Mouse (Mus musculus): ENCODE measurements around the gene Wdr41.
A peak's percentile ranks its signal among the peaks of the same experiment; 100 is the strongest.

Gene Wdr41

GRCm38 (mm10) chr13:94976219-94977186 lies at the start of gene Wdr41:
Wdr41 (plus strand) TSS chr13:94976344.
- DNase-seq (ENCODE audit: low read depth, low spot score): peak; percentile 92

GRCm38 (mm10) chr13:94928086-94928485 lies 48.1 kb upstream of the Wdr41 start:
- no peak for DNase-seq (ENCODE audit: low read depth, low spot score)

- peak; percentile 71 for DNase-seq (ENCODE audit: low read depth, low spot score)
Observed at GRCm38 (mm10) chr13:94938418-94938817, 37.7 kb upstream of the Wdr41 start.

- DNase-seq (ENCODE audit: low read depth, low spot score): no peak
Observed at GRCm38 (mm10) chr13:94940104-94940503, 36.0 kb upstream of the Wdr41 start.

GRCm38 (mm10) chr13:94941230-94941629 lies 34.9 kb upstream of the Wdr41 start:
- peak; percentile 77 for DNase-seq (ENCODE audit: low read depth, low spot score)

GRCm38 (mm10) chr13:94955941-94956340 lies 20.2 kb upstream of the Wdr41 start:
- no peak for DNase-seq (ENCODE audit: low read depth, low spot score)

GRCm38 (mm10) chr13:94957965-94958364 lies 18.2 kb upstream of the Wdr41 start:
- peak; percentile 62 for DNase-seq (ENCODE audit: low read depth, low spot score)

- no peak for DNase-seq (ENCODE audit: low read depth, low spot score)
Observed at GRCm38 (mm10) chr13:94969992-94970553, 6.1 kb upstream of the Wdr41 start.

GRCm38 (mm10) chr13:94975828-94976218 lies 321 bp upstream of the Wdr41 start:
- DNase-seq (ENCODE audit: low read depth, low spot score): no peak

GRCm38 (mm10) chr13:94979081-94979480 lies 2.9 kb downstream of the Wdr41 start:
- DNase-seq (ENCODE audit: low read depth, low spot score): no peak

GRCm38 (mm10) chr13:94990516-94990915 lies 14.4 kb downstream of the Wdr41 start:
- no peak for DNase-seq (ENCODE audit: low read depth, low spot score)

- DNase-seq (ENCODE audit: low read depth, low spot score): no peak
Observed at GRCm38 (mm10) chr13:95007281-95007680, 31.1 kb downstream of the Wdr41 start.

- no peak for DNase-seq (ENCODE audit: low read depth, low spot score)
Observed at GRCm38 (mm10) chr13:95009261-95009660, 33.1 kb downstream of the Wdr41 start.

GRCm38 (mm10) chr13:95011546-95012257 lies 35.6 kb downstream of the Wdr41 start:
- no peak for DNase-seq (ENCODE audit: low read depth, low spot score)

- no peak for DNase-seq (ENCODE audit: low read depth, low spot score)
Observed at GRCm38 (mm10) chr13:95017278-95017677, 41.1 kb downstream of the Wdr41 start.

- peak; percentile 87 for DNase-seq (ENCODE audit: low read depth, low spot score)
Observed at GRCm38 (mm10) chr13:95017916-95018315, 41.8 kb downstream of the Wdr41 start.

GRCm38 (mm10) chr13:95019345-95019744 lies 43.2 kb downstream of the Wdr41 start:
- DNase-seq (ENCODE audit: low read depth, low spot score): no peak

- no peak for DNase-seq (ENCODE audit: low read depth, low spot score)
Observed at GRCm38 (mm10) chr13:95020216-95020615, 44.1 kb downstream of the Wdr41 start.

GRCm38 (mm10) chr13:95030828-95031227 lies 54.7 kb downstream of the Wdr41 start:
- DNase-seq (ENCODE audit: low read depth, low spot score): no peak

GRCm38 (mm10) chr13:95032127-95032831 lies 56.1 kb downstream of the Wdr41 start:
- DNase-seq (ENCODE audit: low read depth, low spot score): peak; percentile 37

- DNase-seq (ENCODE audit: low read depth, low spot score): no peak
Observed at GRCm38 (mm10) chr13:95032973-95033372, 56.8 kb downstream of the Wdr41 start.

- no peak for DNase-seq (ENCODE audit: low read depth, low spot score)
Observed at GRCm38 (mm10) chr13:95034094-95034493, 58.0 kb downstream of the Wdr41 start.

All from R1 (cell line).